Mouse (Mus musculus) heart, adult 2 months (tissue): ENCODE results near the gene Fsd1l. TPM values are rescaled to one million over a fixed set of nuclear protein-coding genes. Genes with fewer than 3 reads are reported as not detected.
A peak's percentile ranks its signal among the peaks of the same experiment; 100 is the strongest.

ENCODE experiments used
- DNase-seq, 2 experiments: peaks; one replicate each; pipeline ENCODE4 v3.0.0; 2021
- H3K27ac ChIP-seq: fragments of 200-600 bp; 2 replicates; pipeline ENCODE4 v1.8.1; 2022
- H3K27me3 ChIP-seq: fragments of 200-500 bp; 2 replicates; pipeline ENCODE4 v1.6.1; 2012; ENCODE audit warnings: mild to moderate bottlenecking, low read length, inconsistent platforms, mixed read lengths; ENCODE audit not compliant: control insufficient read depth, insufficient read depth
- H3K36me3 ChIP-seq: fragments of 200-500 bp; 2 replicates; pipeline ENCODE4 v1.6.1; 2012; ENCODE audit warnings: low read length, inconsistent platforms; ENCODE audit not compliant: control insufficient read depth, insufficient read depth
- H3K4me1 ChIP-seq: fragments of 200-500 bp; 2 replicates; pipeline ENCODE4 v1.6.1; 2011; ENCODE audit warnings: low read length; ENCODE audit not compliant: control insufficient read depth, insufficient read depth
- H3K4me3 ChIP-seq: fragments of 200-600 bp; 2 replicates; pipeline ENCODE4 v1.8.1; 2022
- H3K79me2 ChIP-seq: fragments of 200-500 bp; replicated peaks from 2 replicates; pipeline ENCODE4 v1.6.1; 2012; ENCODE audit warnings: mild to moderate bottlenecking, inconsistent platforms, low read length, moderate library complexity, mixed read lengths; ENCODE audit not compliant: control insufficient read depth, insufficient read depth
- H3K9ac ChIP-seq: fragments of 200-500 bp; 2 replicates; pipeline ENCODE4 v1.6.1; 2012; ENCODE audit warnings: low read depth, mild to moderate bottlenecking, control low read depth, inconsistent platforms, low read length, mixed read lengths
- CTCF ChIP-seq: fragments of 200-600 bp; IDR thresholded peaks from 2 replicates; pipeline ENCODE4 v1.8.1; 2022; ENCODE audit warnings: antibody characterized with exemption, mild to moderate bottlenecking, moderate library complexity
- EP300 ChIP-seq: fragments of 200-500 bp; IDR thresholded peaks from 2 replicates; pipeline ENCODE4 v1.6.1; 2011; ENCODE audit warnings: low read depth, low read length, control low read depth; ENCODE audit not compliant: insufficient read depth
- POLR2A ChIP-seq: fragments of 200-500 bp; IDR thresholded peaks from 2 replicates; pipeline ENCODE4 v1.6.1; 2011; ENCODE audit warnings: mild to moderate bottlenecking, low read depth, low read length, control low read depth; ENCODE audit not compliant: insufficient read depth
- WGBS: fragments of 180-500 bp; shearing (Covaris S2); methylation state at CpG from one replicate; pipeline ENCODE4 v1.1.7; 2018; 5-methylcytosine and 5-hydroxymethylcytosine counted together
- intact Hi-C: fragments of 180-260 bp; cut with DNase I; formaldehyde crosslinking; loops from one replicate; pipeline ENCODE4 v1.15.1; 2025
- polyA plus RNA-seq: library from polyadenylated mRNA; depleted of rRNA; stranded (reverse); fragments of >200 nt; gene quantifications from 2 replicates; pipeline ENCODE4 v1.2.3, GENCODE M21; 2012; rRNA removed
- total RNA-seq, 2 experiments: library from RNA; stranded (reverse); gene quantifications; 2 replicates each; pipeline ENCODE4 v1.2.3; 2021

Gene Fsd1l
- total and polyA plus RNA-seq, 3 experiments, result 5.8 to 48.9 (median 48.7) TPM

- H3K27ac ChIP-seq, result no peak overlapping the region
- intact Hi-C loops, result no loop called here
- 61% methylated on average over 16 of the region's 16 CpGs for WGBS
- peak; percentile 17; the same call in 1 of the 2 replicates for TF ChIP-seq CTCF
- TF ChIP-seq POLR2A, result no peak
- no peak for TF ChIP-seq EP300
- H3K9ac ChIP-seq, result no peak overlapping the region
- no peak overlapping the region for H3K4me3 ChIP-seq
- no peaks in the 10 kb centered on the region for H3K27me3 ChIP-seq
- no peaks in the 10 kb centered on the region for H3K79me2 ChIP-seq
- H3K36me3 ChIP-seq, result peaks cover 7% of the 10 kb centered on the region
- H3K4me1 ChIP-seq, result peaks cover 1% of the 10 kb centered on the region
- DNase-seq, result peak; percentile 12 to 23
These were observed 119.3 kb downstream of the Fsd1l start for GRCm38 (mm10) chr4:53750391-53751120.

Other genes with a start within 250 kb of the Fsd1l start
- 10 to 100 TPM; 26.4 to 32.3 TPM for gene Slc44a1, start 191.1 kb upstream of the Fsd1l start, total RNA-seq
- gene Slc44a1, start 191.1 kb upstream of the Fsd1l start, polyA plus RNA-seq, result 22.7 and 45.7 TPM in 2 replicates
- 10 to 100 TPM; 20.4 to 21.4 TPM for gene Fktn, start 82.5 kb downstream of the Fsd1l start, total RNA-seq
- 6.6 and 15.8 TPM in 2 replicates for gene Fktn, start 82.5 kb downstream of the Fsd1l start, polyA plus RNA-seq
- gene Tal2, start 148.2 kb downstream of the Fsd1l start, total RNA-seq, result under 1 TPM in 1 of 2 experiments, not detected in 1; 0.16 TPM
- 0.04 and 0.06 TPM in 2 replicates for gene Tal2, start 148.2 kb downstream of the Fsd1l start, polyA plus RNA-seq
- 10 to 100 TPM; 23.7 to 29.0 TPM for gene Tmem38b, start 194.6 kb downstream of the Fsd1l start, total RNA-seq
- 5.9 and 10.5 TPM in 2 replicates for gene Tmem38b, start 194.6 kb downstream of the Fsd1l start, polyA plus RNA-seq